Mouse (Mus musculus) G1E (cell line): Measurements from ENCODE around the gene Rnf207.

Source experiments
- CTCF ChIP-seq: IDR thresholded peaks from 2 replicates; pipeline ENCODE4 v1.5.1; 2012; ENCODE audit warnings: low read depth, low read length, inconsistent platforms, mixed read lengths
- GATA1 ChIP-seq: IDR thresholded peaks from 2 replicates; pipeline ENCODE4 v1.6.1; 2012; ENCODE audit warnings: borderline replicate concordance, low read length, inconsistent platforms, mixed read lengths
- POLR2AphosphoS5 ChIP-seq: IDR thresholded peaks from 2 replicates; pipeline ENCODE4 v1.6.1; 2012; ENCODE audit warnings: low read depth, low read length, inconsistent platforms; ENCODE audit not compliant: insufficient replicate concordance
- TAL1 ChIP-seq: conservative IDR thresholded peaks from 2 replicates; pipeline ENCODE4 v1.6.1; 2012; ENCODE audit warnings: low read depth, low read length, inconsistent platforms, mixed read lengths

DNA sequence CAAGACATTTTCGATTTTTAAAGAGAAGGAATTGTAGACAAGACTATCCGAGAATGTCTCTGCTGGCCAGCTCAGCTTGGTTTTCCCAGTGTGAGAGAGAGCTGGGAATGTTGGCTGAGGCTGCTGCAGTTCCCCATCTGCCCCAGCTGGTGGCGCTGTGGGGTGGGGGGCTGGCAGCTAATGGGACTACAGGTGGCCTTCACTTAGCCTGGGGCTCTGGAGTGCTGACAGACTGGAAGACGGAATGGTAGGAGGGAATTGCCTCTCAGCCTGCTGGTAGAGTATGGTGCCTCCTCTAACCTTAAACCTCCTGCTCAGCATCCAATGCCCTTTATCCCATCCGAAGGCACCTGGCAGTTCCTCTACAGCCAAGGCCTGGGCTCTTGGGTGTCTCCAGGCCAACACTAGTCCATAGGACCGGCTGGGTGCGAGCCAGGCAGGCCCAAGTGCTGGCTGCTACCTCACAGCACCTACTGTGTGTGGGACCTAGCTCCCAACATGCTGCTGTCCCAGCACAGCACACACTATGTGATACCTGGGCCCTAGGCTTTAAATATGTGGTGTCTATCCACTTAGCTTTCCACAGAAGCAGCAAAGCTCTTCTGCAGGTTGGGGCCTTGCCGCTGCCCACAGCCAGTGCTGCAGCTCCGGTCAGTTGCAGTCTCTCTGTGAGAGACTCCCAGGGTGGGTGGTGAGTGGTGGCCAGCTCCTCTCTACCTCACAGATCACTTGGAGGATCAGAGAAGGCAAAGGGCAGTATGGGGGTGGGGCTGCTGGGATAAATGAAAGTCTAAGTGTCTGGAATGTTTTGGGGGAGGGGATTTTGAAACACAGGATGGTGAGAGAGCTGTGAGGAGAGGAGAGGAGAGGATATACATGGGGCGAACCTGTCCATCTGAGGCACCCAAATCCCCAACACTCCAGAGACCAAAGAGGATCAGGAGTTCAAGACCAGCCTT is 42.1 kb downstream of the Rnf207 start:
- TF ChIP-seq GATA1 = no peak
- peak; percentile 53 for TF ChIP-seq CTCF
- no peak for TF ChIP-seq POLR2AphosphoS5
- TF ChIP-seq TAL1 = no peak
